Mouse (Mus musculus) lung, postnatal 0 days (tissue): ENCODE data around the gene Fam120a.

Source experiments
- CTCF ChIP-seq: IDR thresholded peaks from 2 replicates; pipeline ENCODE4 v1.5.1; 2016; ENCODE audit warnings: antibody characterized with exemption, mild to moderate bottlenecking
- EP300 ChIP-seq: IDR thresholded peaks from 2 replicates; pipeline ENCODE4 v1.6.1; 2016; ENCODE audit warnings: antibody characterized with exemption, mild to moderate bottlenecking, control low read depth

- TF ChIP-seq CTCF (no peak), EP300 (no peak)
Observed at GRCm38 (mm10) chr13:48871887-48872606, 95.8 kb downstream of the Fam120a start.
